Mouse (Mus musculus) gastrocnemius, adult 18-20 months (tissue): ENCODE data around the gene Igf2r. TPM values are rescaled to one million over a fixed set of nuclear protein-coding genes. Genes with fewer than 3 reads are reported as not detected.

Experiments used
- DNase-seq: peaks from one replicate; pipeline ENCODE4 v3.0.0; 2021; ENCODE audit warnings: low spot score
- long read RNA-seq, 2 experiments: library from polyadenylated mRNA; stranded (forward); transcript quantifications; one replicate each; pipeline ENCODE4 v2.0.0; 2021
- total RNA-seq, 2 experiments: library from RNA; stranded (reverse); gene quantifications; 2 replicates each; pipeline ENCODE4 v1.2.3; 2021

The Igf2r gene
- total RNA-seq = 10 to 100 TPM; 42.4 to 43.3 TPM
- long read RNA-seq, experiment 1, full-length matches to known transcripts = 7 of 28 reads
- long read RNA-seq, experiment 1, partial matches to known transcripts = 20 of 28 reads
- long read RNA-seq, experiment 1, other reads (novel, unspliced or antisense) = 1 of 28 reads
- long read RNA-seq, experiment 2, full-length matches to known transcripts = 3 of 22 reads
- long read RNA-seq, experiment 2, partial matches to known transcripts = 14 of 22 reads
- long read RNA-seq, experiment 2, other reads (novel, unspliced or antisense) = 5 of 22 reads

DNA sequence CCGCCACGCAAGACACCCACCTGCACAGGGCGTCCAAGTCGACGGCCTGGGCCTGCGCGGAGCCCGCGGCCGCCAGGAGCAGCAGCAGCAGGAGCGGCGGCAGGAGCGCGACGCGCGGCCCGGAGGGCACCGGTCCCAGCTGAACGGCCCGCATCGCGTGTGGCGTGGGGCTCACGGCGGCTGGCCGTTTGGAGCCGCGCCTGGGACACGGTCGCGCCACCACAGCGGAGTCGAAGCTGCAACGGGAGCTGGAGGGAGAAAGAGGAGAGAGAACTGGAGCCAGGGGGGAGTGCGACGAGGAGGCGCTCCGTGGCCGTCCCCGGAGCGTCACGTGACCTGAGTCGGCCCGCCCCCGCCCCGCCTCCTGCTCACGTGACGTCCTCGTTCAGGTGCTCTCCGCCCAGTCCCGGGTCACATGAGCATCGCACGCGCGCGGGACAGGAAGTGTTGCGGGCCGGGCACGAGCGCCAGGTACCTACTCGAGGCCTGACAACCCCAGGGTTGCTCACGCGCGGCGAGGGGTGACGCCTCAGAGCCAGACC is at the start of gene Igf2r:
Igf2r (minus strand) TSS at position 285 of the 542 bp plus-strand sequence.
- peak; percentile 60 for DNase-seq

GRCm38 (mm10) chr17:12815885-12816284 is 46.4 kb upstream of the Igf2r start:
- DNase-seq = no peak

GRCm38 (mm10) chr17:12814502-12814901 is 45.0 kb upstream of the Igf2r start:
- no peak for DNase-seq

- no peak for DNase-seq
Observed at GRCm38 (mm10) chr17:12810973-12811303, 41.5 kb upstream of the Igf2r start.

DNA sequence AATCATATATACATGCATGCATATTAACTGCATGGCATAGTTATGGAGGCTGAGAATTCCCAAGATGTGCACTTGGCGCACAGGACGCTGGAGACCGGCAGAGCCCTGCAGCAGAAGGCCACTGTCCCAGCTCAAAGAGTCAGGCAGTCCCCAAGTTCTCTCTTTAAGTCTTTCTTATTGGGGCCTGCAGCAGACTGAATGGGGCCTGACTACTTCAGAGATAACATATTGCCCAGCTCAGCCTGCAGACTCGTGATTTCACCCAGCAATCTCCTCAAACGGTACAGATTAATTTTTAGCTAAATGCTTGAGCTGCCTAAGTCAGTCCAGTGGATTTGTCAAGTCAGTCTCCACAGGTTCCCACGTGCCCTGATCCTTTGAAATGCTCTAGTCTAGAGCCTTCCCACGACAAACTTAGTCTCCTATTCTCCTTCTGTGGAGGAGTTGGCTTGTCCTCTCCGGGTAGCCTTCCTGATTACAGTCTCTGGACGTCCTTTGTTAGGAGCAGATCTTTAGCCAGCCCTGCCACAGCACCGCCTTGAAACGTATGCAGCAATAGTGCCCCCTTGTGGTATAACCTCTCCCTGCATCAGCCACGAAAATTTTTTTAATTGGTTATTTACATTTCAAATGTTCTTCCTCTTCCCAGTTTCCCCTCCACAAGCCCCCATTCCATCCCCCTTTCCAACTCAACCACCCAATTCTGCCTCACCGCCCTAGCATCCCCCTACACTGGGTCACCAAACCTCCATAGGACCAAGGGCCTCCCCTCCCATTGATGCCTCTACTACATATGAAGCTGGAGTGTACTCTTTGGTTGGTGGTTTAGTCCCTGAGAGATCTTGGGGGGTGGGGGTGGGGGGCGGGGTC is 40.9 kb upstream of the Igf2r start:
- DNase-seq = peak; percentile 81

GRCm38 (mm10) chr17:12808851-12809250 is 39.4 kb upstream of the Igf2r start:
- DNase-seq = no peak

DNA sequence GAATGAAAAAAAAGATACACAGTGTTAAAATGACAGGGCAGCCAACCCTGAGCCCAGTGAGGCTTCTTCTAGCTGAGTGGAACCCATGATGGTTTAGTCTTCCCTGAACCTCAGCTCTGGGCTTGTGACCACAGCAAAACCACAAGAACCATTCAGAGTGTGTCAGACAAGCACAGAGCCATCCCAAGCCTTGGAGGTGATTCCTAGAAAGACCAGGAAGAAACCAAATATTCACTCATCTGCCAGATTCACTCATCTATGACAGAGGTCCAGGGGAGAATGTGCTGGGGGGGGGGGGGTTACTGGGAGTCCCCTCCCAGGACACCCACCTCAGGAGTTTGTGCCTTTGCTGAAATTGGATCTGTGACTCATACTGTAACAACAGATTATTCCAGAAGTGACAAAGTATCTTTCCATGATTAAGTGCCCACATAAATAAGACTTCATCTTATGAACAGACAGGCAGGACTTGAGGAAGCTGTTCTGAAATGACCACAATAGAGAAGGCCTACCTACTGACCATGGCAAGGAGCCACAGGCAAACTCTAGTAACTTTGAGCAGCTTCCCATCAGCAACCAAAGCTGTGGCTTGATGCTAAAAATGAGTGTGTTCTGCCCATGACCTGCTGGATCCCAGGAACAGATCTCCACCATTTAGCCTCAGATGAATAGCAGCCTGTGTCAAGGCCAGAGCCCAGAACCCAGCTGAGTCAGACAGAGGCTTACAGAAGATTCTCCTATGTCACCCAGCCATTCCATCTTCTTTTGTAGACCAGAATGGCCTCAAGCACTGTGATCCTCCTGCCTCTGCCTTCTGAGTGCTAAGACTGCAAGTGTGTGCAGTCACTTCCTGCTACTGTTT is 35.4 kb upstream of the Igf2r start:
- DNase-seq = no peak

GRCm38 (mm10) chr17:12801861-12802540 is 32.5 kb upstream of the Igf2r start:
- no peak for DNase-seq

GRCm38 (mm10) chr17:12799368-12800275 is 30.2 kb upstream of the Igf2r start:
- no peak for DNase-seq

DNA sequence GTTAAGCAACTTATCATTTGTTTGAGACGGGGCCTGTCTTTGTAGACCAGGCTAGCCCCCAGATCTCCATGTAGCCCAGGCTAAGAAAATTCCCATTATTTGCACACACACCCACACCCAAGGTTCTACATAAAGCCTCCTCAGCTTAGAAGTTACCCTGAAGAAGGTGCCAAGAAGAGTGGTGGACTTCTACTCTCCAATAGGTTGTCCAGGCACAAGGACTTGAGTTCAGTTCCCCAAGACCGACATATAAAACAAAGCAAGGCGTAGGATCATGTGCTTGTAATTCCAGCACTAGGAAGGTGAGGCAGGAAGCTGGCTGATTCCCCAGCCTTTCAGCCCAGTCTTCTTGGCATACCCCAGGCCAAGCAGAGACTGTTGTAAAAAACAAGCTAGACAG is 29.1 kb upstream of the Igf2r start:
- no peak for DNase-seq

DNA sequence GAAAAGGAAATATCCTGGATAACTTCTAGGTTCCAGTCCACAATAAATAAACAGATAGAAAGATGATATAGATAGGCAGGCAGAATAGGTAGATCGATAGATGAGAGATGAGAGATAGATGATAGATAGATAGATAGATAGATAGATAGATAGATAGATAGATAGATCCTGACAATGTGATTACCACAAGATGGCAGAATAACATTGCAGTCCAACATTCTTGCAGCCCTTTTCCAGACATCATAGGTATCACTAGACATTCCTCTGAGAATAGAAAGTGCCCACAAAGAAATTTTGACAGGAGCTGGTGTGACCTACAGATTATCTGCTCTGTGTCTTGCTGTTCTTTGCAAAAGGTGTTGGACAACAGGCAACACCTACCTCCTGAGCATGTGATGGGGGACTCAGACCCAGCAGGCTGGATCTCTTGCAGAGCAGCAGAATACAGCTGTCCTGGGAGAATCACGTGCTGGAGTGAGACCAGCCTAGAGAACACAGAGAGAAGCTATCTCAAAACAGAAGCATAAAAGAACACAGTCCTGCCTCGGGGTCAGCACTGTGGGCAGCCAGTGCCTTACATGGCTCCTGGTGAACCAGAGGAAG is 28.1 kb upstream of the Igf2r start:
- DNase-seq = no peak

GRCm38 (mm10) chr17:12796633-12797032 is 27.2 kb upstream of the Igf2r start:
- DNase-seq = no peak

- peak; percentile 89 for DNase-seq
Observed at GRCm38 (mm10) chr17:12793660-12794406, 24.4 kb upstream of the Igf2r start.

DNA sequence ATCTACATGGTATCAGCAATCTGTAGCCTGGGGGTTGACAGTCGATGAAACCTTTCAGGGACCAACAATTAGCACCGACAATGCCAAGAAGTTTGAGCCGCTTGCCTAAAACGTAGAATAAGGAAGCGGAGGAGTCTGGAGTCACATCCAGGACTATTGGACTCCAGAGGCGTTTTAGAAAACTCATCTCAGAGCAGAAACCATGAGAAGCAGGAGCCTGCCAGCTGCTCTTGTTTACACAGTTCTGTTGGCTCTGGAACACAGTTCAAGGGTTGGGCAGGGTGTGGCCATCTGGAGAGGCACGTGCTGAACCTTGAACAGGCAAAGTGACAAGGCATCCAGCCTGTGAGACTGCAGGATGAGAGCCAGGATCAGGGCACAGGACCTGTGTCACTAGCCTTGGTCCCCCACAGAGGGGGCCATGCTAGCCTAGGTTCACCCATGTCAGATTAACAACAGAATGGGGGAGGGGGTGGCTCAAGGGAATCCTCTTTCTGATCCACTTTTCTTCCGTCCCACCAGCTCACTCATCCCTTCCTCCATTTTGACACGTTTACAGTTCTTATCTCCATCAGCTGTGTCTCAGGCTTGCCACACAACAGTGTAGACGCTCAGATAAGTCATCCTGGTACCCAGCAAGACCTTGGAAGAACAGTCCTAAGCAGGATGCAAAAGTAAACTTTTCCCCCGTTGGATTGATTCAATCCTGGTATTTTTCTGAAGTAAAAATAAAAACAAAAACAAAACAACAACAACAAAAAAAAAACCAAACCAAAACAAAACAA is 23.1 kb upstream of the Igf2r start:
- DNase-seq = peak; percentile 84

- DNase-seq = peak; percentile 81
Observed at GRCm38 (mm10) chr17:12791420-12791819, 22.0 kb upstream of the Igf2r start.

DNA sequence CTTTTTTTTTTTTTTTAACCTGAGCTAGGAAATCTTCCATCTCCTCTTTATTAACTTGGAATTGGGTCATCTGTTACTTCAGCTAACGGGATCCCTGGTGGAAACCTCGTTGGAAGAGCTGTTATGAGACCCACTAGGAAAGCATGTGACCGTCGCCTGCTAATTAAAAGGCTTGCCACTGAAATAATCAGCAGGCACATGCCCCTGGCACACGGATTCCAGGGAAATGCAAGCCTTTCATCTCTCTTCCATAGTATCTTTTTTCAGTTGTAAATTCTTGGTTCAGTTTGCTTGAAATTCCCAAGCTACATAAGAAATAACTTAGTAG is 21.6 kb upstream of the Igf2r start:
- no peak for DNase-seq

DNA sequence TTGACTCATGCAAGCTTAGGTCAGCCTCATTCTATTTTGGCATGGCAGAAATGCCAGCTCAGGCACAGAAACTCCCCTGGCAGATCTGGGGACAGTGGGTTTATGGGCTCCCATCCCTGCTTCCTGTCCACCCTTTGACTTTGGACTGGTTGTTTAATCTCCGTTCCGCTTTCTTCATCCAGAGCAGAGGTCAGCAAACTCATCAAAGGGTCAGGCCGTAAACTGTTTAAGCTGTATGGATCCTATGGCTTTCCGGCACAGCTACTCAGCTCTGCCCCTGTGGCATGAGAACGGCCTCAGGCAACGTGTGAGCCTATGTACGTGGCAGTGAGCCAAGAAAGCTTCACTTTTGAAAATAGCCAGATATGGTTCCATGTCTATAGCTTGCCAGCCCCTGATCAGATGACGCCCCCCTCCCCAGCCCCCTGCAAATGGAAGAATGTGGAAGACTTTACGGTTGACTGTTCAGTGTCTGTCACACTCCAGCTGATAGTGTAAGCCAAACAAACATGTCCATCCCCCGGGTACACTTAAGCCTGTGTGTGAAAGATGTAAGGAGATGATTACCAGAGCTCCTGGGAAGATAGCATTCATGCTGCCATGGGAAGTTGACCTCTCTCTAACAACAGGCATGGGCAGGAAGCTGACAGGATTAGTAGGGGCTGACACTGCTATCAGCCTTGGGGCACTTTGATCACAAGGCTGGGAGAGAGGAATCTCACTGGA is 21.1 kb upstream of the Igf2r start:
- peak; percentile 39 for DNase-seq
